In the genomic region with DNA sequence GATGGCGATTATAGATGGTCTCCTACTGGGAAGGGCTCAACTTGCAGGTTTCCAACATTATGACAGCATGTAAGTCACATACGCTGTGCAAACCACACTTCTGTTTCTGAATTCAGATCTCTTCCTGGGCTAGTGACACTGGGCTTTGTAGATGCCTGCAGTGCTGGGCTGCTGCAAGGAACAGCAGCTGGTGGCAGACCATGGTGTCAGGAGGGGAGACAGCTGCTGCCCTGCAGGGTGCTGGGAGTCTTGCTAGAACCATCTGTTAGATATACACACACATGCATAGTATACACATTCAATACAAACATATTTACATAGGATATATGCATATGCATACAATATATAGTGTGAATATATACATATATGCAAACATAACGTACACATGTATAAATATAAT, we compare ENCODE assay signal across 12 mouse cellular contexts. TPM values are rescaled to one million over a fixed set of nuclear protein-coding genes. Genes with fewer than 3 reads are reported as not detected.
DNase-seq lines count a peak whose midpoint lies in the region; ATAC-seq and TF ChIP-seq lines count a peak whose summit lies in the region.
"Had no signal": no experiment of that assay in that cellular context is flagged by ENCODE, and none has a peak within 500 bp of the region (broad histone marks: within the 10 kb centered on the region; RNA-seq: fewer than 3 reads in every experiment).

No protein-coding gene starts in this region.

- H3K4me2 ChIP-seq in hindbrain, embryonic 14.5 days (replicated peaks): no peak overlapping the region
- H3K4me2 ChIP-seq in kidney, embryonic 16.5 days (replicated peaks; ENCODE audit: low read depth, low read length): no peak overlapping the region
- H3K4me2 ChIP-seq: limb, embryonic 13.5 days had no signal

- no peak for TF ChIP-seq CTCF in brain, embryonic 14.5 days (IDR thresholded peaks at IDR 0.05; ENCODE audit: borderline replicate concordance, extremely low read depth, insufficient read depth, insufficient read length)

- intact Hi-C loops in left cerebral cortex, postnatal 4 days (cut with DNase I): no loop called here

- TF ChIP-seq POLR2A in brain, embryonic 14.5 days (IDR thresholded peaks at IDR 0.05; ENCODE audit: borderline replicate concordance, extremely low read depth, insufficient read depth, insufficient read length, poor library complexity, severe bottlenecking): no peak

- peaks cover 8% of the 10 kb centered on the region; the same call in 1 of the 2 replicates for H3K4me1 ChIP-seq in hindbrain, embryonic 14.5 days (replicated peaks; ENCODE audit: control insufficient read depth, insufficient read depth, low read length)
- no peaks in the 10 kb centered on the region; the same call in 1 of the 2 replicates for H3K4me1 ChIP-seq in kidney, embryonic 16.5 days (ENCODE audit: insufficient read depth, low read length)
- H3K4me1 ChIP-seq: limb, embryonic 13.5 days; megakaryocyte, embryonic 14.5 days had no signal

- WGBS in hindbrain, embryonic 14.5 days: 75% methylated on average over 3 of the region's 3 CpGs
- WGBS in kidney, embryonic 16.5 days: 91% methylated on average over 3 of the region's 3 CpGs

- H3K4me3 ChIP-seq in hindbrain, embryonic 14.5 days (replicated peaks; ENCODE audit: low read length): no peak overlapping the region
- no peak overlapping the region for H3K4me3 ChIP-seq in kidney, embryonic 16.5 days (ENCODE audit: low read length)
- H3K4me3 ChIP-seq: limb, embryonic 13.5 days; megakaryocyte, embryonic 14.5 days had no signal

- no peaks in the 10 kb centered on the region for H3K27me3 ChIP-seq in hindbrain, embryonic 14.5 days (ENCODE audit: control insufficient read depth, insufficient read depth, low read length)
- no peaks in the 10 kb centered on the region for H3K27me3 ChIP-seq in kidney, embryonic 16.5 days (ENCODE audit: insufficient read depth, low read length)
- H3K27me3 ChIP-seq: limb, embryonic 13.5 days had no signal

- peak; percentile 59; the same call in 1 of the 2 replicates for ATAC-seq in hindbrain, embryonic 14.5 days (ENCODE audit: low FRiP score)
- ATAC-seq in kidney, embryonic 16.5 days (ENCODE audit: low FRiP score, low TSS enrichment): no peak

- no peak overlapping the region for H3K27ac ChIP-seq in hindbrain, embryonic 14.5 days
- H3K27ac ChIP-seq in kidney, embryonic 16.5 days (ENCODE audit: low read length): no peak overlapping the region
- H3K27ac ChIP-seq: limb, embryonic 13.5 days had no signal

- no peaks in the 10 kb centered on the region for H3K9me3 ChIP-seq in hindbrain, embryonic 14.5 days (ENCODE audit: control insufficient read depth, low read length)
- H3K9me3 ChIP-seq in kidney, embryonic 16.5 days (ENCODE audit: low read length): no peaks in the 10 kb centered on the region
- H3K9me3 ChIP-seq: limb, embryonic 13.5 days; megakaryocyte, embryonic 14.5 days had no signal

- no peaks in the 10 kb centered on the region for H3K36me3 ChIP-seq in hindbrain, embryonic 14.5 days (replicated peaks; ENCODE audit: control insufficient read depth, insufficient read depth)
- no peaks in the 10 kb centered on the region for H3K36me3 ChIP-seq in kidney, embryonic 16.5 days (ENCODE audit: insufficient read depth, low read length)
- H3K36me3 ChIP-seq: limb, embryonic 13.5 days had no signal

- peak; percentile 84 for DNase-seq in left cerebral cortex, postnatal 4 days
- no peak for DNase-seq in left cerebral cortex, adult 9 months (ENCODE audit: low spot score in 2 of 2)
- DNase-seq in brain, adult 2 months (ENCODE audit: low read depth, low spot score): peak; percentile 41
- DNase-seq in brain, embryonic 14.5 days (ENCODE audit: low read depth): peak; percentile 71
- no peak for DNase-seq in hindbrain, embryonic 14.5 days (ENCODE audit: low spot score)
- DNase-seq in ovary, adult 18-20 months (ENCODE audit: low spot score): no peak
- DNase-seq: gastrocnemius, postnatal 14 days; kidney, postnatal 14 days; lung, adult 2 months had no signal

- no peak overlapping the region for H3K9ac ChIP-seq in hindbrain, embryonic 14.5 days
- H3K9ac ChIP-seq in kidney, embryonic 16.5 days (replicated peaks; ENCODE audit: low read length): no peak overlapping the region
- H3K9ac ChIP-seq: limb, embryonic 13.5 days had no signal

RNA-seq across cellular contexts. Expression of gene Trp53i11, which starts 46.0 kb away (rescaled TPM):
- 10 to 100 TPM; 89.0 to 93.9 TPM for total RNA-seq in left cerebral cortex, postnatal 4 days (2021)
- 145 and 192 TPM in 2 replicates for polyA plus RNA-seq in brain, embryonic 14.5 days (2012; rRNA removed)
- 99.4 and 106 TPM in 2 replicates for polyA plus RNA-seq in hindbrain, embryonic 14.5 days (2014; fragmentation: Nextera tagmentation; extraction: Ambion mirVana)
- polyA plus RNA-seq in kidney, embryonic 16.5 days (2015; fragmentation: Nextera tagmentation; extraction: Ambion mirVana): 36.5 and 48.8 TPM in 2 replicates

Comparison
In these comparisons a context has a peak if more than half of its experiments do, and no peak if none do; other contexts are left out.
1. DNase-seq: peak in left cerebral cortex, postnatal 4 days (single experiment), brain, adult 2 months (single experiment) and brain, embryonic 14.5 days (single experiment); none in left cerebral cortex, adult 9 months (0 of 2), hindbrain, embryonic 14.5 days (single experiment) and ovary, adult 18-20 months (single experiment).